Mouse (Mus musculus) kidney, postnatal 0 days (tissue): ENCODE measurements around the gene Frk. TPM values are rescaled to one million over a fixed set of nuclear protein-coding genes. Genes with fewer than 3 reads are reported as not detected.
A peak's percentile ranks its signal among the peaks of the same experiment; 100 is the strongest.

Experiments used
- ATAC-seq: fragments of 200-750 bp; cut with Nextera tagmentation; replicated peaks from 2 replicates; pipeline ENCODE4 v1.8.0; 2017; ENCODE audit warnings: low read depth, moderate number of reproducible peaks, moderate TSS enrichment, moderate library complexity; ENCODE audit not compliant: low FRiP score
- DNase-seq: peaks from one replicate; pipeline ENCODE4 v3.0.0-alpha.2; 2016; ENCODE audit warnings: low spot score
- H3K27ac ChIP-seq: fragments of 300-500 bp; sonication (generic); 2 replicates; pipeline ENCODE4 v1.5.1; 2014; ENCODE audit warnings: mild to moderate bottlenecking
- H3K27me3 ChIP-seq: fragments of 300-500 bp; sonication (generic); 2 replicates; pipeline ENCODE4 v1.6.1; 2014; ENCODE audit warnings: low read length, mixed read lengths; ENCODE audit not compliant: insufficient read depth
- H3K36me3 ChIP-seq: fragments of 300-500 bp; sonication (generic); 2 replicates; pipeline ENCODE4 v1.6.1; 2014; ENCODE audit warnings: low read length, mixed read lengths; ENCODE audit not compliant: insufficient read depth
- H3K4me1 ChIP-seq: fragments of 300-500 bp; sonication (generic); replicated peaks from 2 replicates; pipeline ENCODE4 v1.6.1; 2014; ENCODE audit warnings: antibody characterized with exemption, low read length, mixed read lengths; ENCODE audit not compliant: insufficient read depth
- H3K4me2 ChIP-seq: fragments of 300-500 bp; sonication (generic); 2 replicates; pipeline ENCODE4 v1.6.1; 2014; ENCODE audit warnings: mild to moderate bottlenecking, low read length, moderate library complexity, mixed read lengths
- H3K4me3 ChIP-seq: fragments of 300-500 bp; sonication (generic); replicated peaks from 2 replicates; pipeline ENCODE4 v1.5.1; 2014; ENCODE audit warnings: low read depth, low read length
- H3K9ac ChIP-seq: fragments of 300-500 bp; sonication (generic); 2 replicates; pipeline ENCODE4 v1.6.1; 2014; ENCODE audit warnings: low read depth, low read length
- H3K9me3 ChIP-seq: fragments of 300-500 bp; sonication (generic); replicated peaks from 2 replicates; pipeline ENCODE4 v1.6.1; 2016; ENCODE audit warnings: low read length, inconsistent platforms, mixed read lengths
- CTCF ChIP-seq: IDR thresholded peaks from 2 replicates; pipeline ENCODE4 v1.5.1; 2016; ENCODE audit warnings: antibody characterized with exemption, low read depth, mild to moderate bottlenecking, moderate library complexity
- WGBS: fragments of 180-500 bp; shearing (Covaris S2); extraction: QIAGEN DNeasy Blood & Tissue Kit; methylation state at CpG from one replicate; pipeline ENCODE4 v1.1.7; 2014; 5-methylcytosine and 5-hydroxymethylcytosine counted together
- polyA plus RNA-seq: library from polyadenylated mRNA; unstranded; fragments of >200 nt; fragmentation: Nextera tagmentation; extraction: Ambion mirVana; gene quantifications from 2 replicates; pipeline ENCODE4 v1.2.1, GENCODE M21; 2015

The Frk gene
- polyA plus RNA-seq, 1 experiment from 2014 or later = 20.5 TPM

DNA sequence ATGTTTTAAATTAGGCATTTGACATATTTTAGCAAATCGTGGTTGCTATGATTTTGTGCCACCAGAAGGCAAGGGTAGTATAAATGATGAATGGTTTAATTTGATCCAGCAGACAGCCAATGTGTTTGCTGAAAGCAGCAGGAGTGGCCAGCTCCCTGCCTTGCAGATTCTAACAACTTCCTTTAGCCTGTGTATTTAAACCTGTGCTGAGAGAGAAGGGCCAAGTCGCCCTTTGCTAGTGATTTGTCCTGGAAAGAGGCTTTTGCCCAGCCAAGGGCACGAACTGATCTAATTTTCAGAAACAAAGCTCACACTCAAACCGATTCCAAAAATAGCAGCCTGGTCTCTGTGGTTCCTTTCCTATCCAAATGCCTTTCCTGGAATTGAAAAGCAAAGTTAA lies 29.4 kb downstream of the Frk start:
- Histone ChIP-seq H3K27me3 (no peaks in the 10 kb centered on the region), H3K9me3 (no peaks in the 10 kb centered on the region), H3K4me2 (peak overlapping the region; percentile 15; the same call in 1 of the 2 replicates), H3K36me3 (no peaks in the 10 kb centered on the region), H3K27ac (peak overlapping the region; percentile 19; the same call in 1 of the 2 replicates), H3K4me1 (peaks cover 9% of the 10 kb centered on the region), H3K9ac (no peak overlapping the region), H3K4me3 (no peak overlapping the region)
- 9% methylated on average over 4 of the region's 4 CpGs for WGBS
- ATAC-seq (no peak), DNase-seq (peak; percentile 36)
- TF ChIP-seq CTCF = no peak

DNA sequence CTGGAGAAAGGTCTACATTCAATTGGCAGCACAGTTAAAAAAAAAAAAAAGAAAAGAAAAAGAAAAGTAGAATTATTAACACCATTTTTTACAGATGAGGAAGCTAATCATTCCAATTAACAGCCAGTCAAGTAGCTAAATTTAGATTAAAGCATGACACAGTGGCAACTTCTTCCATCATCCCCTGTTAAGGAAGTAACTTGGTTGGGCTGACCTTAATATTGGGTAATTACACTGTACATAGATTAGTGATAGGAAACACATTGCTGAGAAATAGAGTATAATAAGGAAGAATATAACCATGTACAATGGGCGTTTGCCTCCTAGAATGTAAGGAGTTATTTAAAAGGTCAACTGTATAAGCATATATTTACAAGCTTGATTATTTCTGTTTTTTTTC lies 42.4 kb downstream of the Frk start:
- Histone ChIP-seq H3K27me3 (no peaks in the 10 kb centered on the region), H3K4me1 (no peaks in the 10 kb centered on the region), H3K4me2 (no peak overlapping the region), H3K9me3 (no peaks in the 10 kb centered on the region), H3K27ac (no peak overlapping the region), H3K4me3 (no peak overlapping the region), H3K9ac (no peak overlapping the region), H3K36me3 (no peaks in the 10 kb centered on the region)
- TF ChIP-seq CTCF = no peak
- 84% methylated on average over 1 of the region's 1 CpGs for WGBS
- ATAC-seq (no peak), DNase-seq (no peak)

DNA sequence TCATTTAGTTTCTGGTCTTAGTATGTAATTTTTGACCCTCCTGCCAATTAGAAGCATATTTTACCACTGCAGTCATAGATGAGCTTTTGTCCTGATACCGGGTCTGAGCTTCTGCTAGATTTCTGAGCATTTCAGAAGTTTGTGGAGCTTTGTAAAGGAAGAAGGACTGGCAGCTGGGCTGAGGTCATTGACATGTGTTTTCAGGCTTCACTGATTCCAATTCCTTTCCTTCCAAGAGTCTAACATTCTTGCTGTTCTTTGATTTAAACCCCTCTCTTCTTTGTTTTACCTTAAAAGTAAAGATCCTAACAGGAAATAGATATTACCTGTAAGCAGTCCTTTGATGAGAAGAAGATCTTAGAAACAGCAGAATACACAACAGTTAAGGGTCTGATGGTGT lies 48.6 kb downstream of the Frk start:
- no peak overlapping the region for H3K4me2 ChIP-seq
- no peaks in the 10 kb centered on the region for H3K4me1 ChIP-seq
- H3K9me3 ChIP-seq = no peaks in the 10 kb centered on the region
- no peak overlapping the region for H3K27ac ChIP-seq
- DNase-seq (peak; percentile 12), ATAC-seq (no peak)
- no peaks in the 10 kb centered on the region for H3K27me3 ChIP-seq
- no peak overlapping the region for H3K9ac ChIP-seq
- H3K4me3 ChIP-seq = no peak overlapping the region
- TF ChIP-seq CTCF = no peak
- 36% methylated on average over 1 of the region's 1 CpGs for WGBS
- no peaks in the 10 kb centered on the region for H3K36me3 ChIP-seq

DNA sequence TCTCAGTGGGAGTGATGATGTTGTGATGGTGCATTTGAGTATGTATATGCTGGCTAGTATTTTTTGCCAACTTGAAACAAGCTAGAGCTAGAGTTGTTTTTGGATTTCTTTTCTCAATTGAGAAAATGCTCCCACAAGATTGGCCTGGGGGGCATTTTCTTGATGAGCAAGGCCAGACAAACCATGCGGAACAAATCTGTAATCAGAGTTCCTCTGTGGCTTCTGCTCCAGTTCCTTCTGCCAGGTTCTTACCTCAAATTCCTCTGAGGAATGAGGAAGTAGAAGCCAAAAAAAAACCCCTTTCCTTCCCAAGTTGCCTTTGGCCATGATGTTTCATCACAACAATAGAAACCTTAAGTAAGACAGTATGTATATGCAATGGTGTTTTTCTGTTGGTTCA lies 49.3 kb downstream of the Frk start:
- Histone ChIP-seq H3K27ac (no peak overlapping the region), H3K4me1 (no peaks in the 10 kb centered on the region), H3K9ac (no peak overlapping the region), H3K4me3 (no peak overlapping the region), H3K27me3 (no peaks in the 10 kb centered on the region), H3K36me3 (no peaks in the 10 kb centered on the region), H3K9me3 (no peaks in the 10 kb centered on the region), H3K4me2 (no peak overlapping the region)
- DNase-seq = no peak
- no peak for ATAC-seq
- no peak for TF ChIP-seq CTCF
- WGBS = 70% methylated on average over 1 of the region's 1 CpGs

DNA sequence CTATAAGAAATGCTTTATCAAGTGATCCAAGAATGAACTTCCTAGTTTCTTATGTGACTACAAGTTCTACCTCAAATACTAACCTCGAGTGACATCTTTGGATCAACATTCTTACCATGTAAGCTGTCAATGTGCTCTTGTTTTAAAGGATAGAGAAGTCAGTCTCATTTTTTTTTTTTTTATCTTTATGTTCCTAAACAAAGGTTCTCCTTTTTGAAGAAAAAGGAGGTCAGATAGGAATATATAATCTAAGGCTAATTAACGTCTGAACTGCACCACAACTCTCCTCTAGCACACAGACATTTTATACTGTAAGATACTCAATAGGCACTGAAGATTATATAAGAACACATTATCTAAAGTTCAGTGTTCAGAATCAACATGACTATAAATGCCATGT lies 57.5 kb downstream of the Frk start:
- H3K27ac ChIP-seq = no peak overlapping the region
- no peak overlapping the region for H3K9ac ChIP-seq
- TF ChIP-seq CTCF = no peak
- no peak overlapping the region for H3K4me3 ChIP-seq
- 84% methylated on average over 2 of the region's 2 CpGs for WGBS
- DNase-seq (no peak), ATAC-seq (no peak)
- no peaks in the 10 kb centered on the region for H3K36me3 ChIP-seq
- no peaks in the 10 kb centered on the region for H3K4me1 ChIP-seq
- H3K27me3 ChIP-seq = no peaks in the 10 kb centered on the region
- H3K4me2 ChIP-seq = no peak overlapping the region
- H3K9me3 ChIP-seq = no peaks in the 10 kb centered on the region

DNA sequence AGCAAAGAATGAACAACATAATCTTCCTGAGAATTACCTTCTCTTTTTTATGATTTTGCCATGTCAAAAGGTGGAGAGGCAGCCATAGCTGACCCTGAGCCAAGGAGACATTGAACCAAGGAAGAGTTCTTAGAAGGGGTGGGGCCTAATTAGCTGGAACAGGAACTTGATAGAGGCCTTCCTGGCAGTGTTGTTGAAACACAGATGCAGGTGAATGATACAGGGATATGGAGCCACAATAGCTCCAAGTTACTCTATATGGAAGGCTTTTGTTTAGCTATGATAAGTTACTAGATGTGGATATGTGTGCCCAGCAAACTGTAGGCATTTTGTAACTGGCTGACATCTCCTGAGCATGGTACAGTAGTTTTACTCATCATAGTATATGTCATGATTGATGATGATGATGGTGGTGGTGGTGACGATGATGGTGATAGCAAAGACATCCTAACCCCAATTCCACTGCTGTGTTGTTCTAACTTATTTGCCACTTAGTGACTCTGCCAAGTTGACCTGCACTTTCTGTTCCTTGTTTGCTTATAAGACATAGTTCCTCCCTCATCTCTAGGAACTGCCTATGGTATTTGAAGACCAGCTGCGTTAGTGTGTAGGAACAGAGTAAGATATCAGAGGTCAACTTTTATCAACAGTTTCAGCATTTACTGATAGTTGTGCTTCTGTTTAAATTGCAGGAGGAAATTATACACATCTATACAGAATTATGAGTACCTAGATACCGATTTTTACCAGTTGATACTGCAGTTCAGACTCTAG lies 58.7 kb downstream of the Frk start:
- Histone ChIP-seq H3K4me2 (no peak overlapping the region), H3K27me3 (no peaks in the 10 kb centered on the region), H3K4me1 (no peaks in the 10 kb centered on the region), H3K36me3 (no peaks in the 10 kb centered on the region), H3K9me3 (no peaks in the 10 kb centered on the region), H3K27ac (no peak overlapping the region), H3K4me3 (no peak overlapping the region), H3K9ac (no peak overlapping the region)
- DNase-seq (no peak), ATAC-seq (no peak)
- TF ChIP-seq CTCF = no peak
- 87% methylated on average over 3 of the region's 3 CpGs for WGBS

DNA sequence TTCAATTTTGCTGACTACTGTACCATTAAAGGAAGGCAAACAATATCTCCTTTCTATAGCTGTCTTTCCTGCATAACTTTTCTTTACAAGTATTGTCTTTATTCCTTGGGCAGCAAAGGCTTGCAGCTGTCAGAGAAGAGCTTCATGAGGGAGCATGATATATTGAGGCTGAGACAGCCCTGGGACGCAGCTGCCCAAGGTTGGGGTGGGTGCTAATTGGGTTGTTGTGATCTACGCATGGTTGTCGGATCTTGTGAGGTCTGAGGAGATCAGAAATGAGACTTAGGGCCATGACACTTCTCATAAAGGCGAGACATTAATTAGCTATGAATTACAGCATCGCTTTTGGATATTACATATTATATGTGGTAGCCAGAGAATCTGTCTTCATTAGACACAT lies 67.4 kb downstream of the Frk start:
- Histone ChIP-seq H3K27ac (no peak overlapping the region), H3K9ac (no peak overlapping the region), H3K4me1 (no peaks in the 10 kb centered on the region), H3K4me2 (no peak overlapping the region), H3K9me3 (no peaks in the 10 kb centered on the region), H3K27me3 (no peaks in the 10 kb centered on the region), H3K4me3 (no peak overlapping the region), H3K36me3 (no peaks in the 10 kb centered on the region)
- no peak for TF ChIP-seq CTCF
- WGBS = 62% methylated on average over 5 of the region's 5 CpGs
- DNase-seq (no peak), ATAC-seq (no peak)
